Mouse (Mus musculus): Measurements from ENCODE around the gene Cactin. TPM values are rescaled to one million over a fixed set of nuclear protein-coding genes. Genes with fewer than 3 reads are reported as not detected.

The Cactin gene
- 12.4 and 12.9 TPM in 2 replicates for polyA plus RNA-seq (2015; fragmentation: Nextera tagmentation; extraction: Ambion mirVana)

DNA sequence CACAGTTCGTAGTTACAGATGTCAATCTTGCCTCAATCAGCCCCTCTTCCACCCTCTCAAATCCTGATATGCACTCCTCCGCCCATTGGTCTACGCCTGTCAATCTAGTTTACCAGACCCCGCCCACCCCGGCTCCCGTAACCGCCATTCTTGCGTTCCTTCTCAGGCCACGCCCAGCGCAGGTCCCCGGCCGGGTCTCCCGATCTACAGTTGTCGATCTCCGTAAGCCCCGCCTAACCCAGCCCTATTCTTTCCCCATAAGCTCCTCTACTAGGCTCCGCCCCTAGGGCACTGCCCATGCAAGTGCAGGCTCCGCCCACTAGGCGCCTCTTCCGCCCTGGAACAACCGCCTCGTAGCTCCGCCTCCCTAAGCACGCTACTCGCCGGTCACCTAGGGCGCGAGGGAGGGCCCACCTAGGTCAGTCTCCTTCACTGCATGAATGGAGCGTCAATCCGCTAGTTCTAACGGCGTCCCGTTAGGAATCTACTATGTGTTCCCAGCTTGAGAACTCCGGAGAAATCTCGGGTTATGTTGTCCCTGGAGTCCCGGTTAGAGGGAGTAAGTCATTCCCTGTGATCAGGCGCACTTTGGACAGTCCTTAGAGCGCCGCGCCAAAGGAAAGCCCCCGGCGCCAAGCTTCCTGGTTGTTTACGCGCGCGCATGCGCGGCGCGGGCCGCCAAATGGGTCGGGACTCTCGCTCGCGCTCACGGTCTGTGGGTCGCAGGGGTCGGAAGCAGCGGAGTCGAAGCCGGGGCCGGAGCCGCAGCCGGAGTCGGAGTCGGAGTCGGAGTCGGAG, at the start of gene Cactin:
Cactin (plus strand) TSS at position 554 of the 798 bp plus-strand sequence.
- peak; percentile 86 for ATAC-seq
- H3K27ac ChIP-seq (ENCODE audit: low read depth): peak within 1 kb of the TSS; percentile 89
- peak; percentile 48 for TF ChIP-seq CTCF (IDR thresholded peaks at IDR 0.05; ENCODE audit: low read depth)
- peak; percentile 91 for TF ChIP-seq EP300 (IDR thresholded peaks at IDR 0.05; ENCODE audit: low read depth)
- peak within 1 kb of the TSS; percentile 90 for H3K9ac ChIP-seq (replicated peaks)
- peak; percentile 99 for DNase-seq
- WGBS (ENCODE audit: insufficient replicate concordance): under 1% methylated on average over 68 of the region's 68 CpGs
- H3K4me1 ChIP-seq (ENCODE audit: insufficient read depth): peaks cover 39% of the 10 kb centered on the region
- H3K9me3 ChIP-seq (ENCODE audit: low read length): no peaks in the 10 kb centered on the region
- H3K27me3 ChIP-seq (ENCODE audit: insufficient read depth, low read length): no peaks in the 10 kb centered on the region
- peak within 1 kb of the TSS; percentile 88 for H3K4me2 ChIP-seq (ENCODE audit: low read depth, low read length)
- peaks cover 36% of the 10 kb centered on the region for H3K36me3 ChIP-seq (replicated peaks; ENCODE audit: insufficient read depth, low read length)
- peak within 1 kb of the TSS; percentile 75 for H3K4me3 ChIP-seq (ENCODE audit: low read depth, low read length)

DNA sequence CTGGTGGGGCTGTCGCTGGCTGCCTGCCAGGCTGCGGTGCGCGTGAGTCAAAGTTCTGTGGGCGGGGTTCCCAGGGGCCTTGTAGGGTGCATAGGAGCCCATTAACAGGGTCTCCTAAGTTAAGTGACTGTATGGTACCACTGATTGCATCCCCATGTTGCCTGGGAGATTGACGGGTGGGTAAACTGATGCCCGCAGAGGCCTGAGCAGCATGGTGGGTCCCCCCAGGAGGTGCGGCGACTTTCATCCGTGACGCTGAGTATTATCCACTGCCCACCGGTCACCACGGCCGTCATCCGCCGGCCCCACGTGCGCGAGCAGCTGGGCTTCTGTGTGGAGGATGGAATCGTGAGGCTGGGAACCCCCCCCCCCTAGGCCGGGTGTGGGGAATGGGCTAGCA, 48.5 kb upstream of the Cactin start:
- Histone ChIP-seq H3K36me3 (replicated peaks; ENCODE audit: insufficient read depth, low read length) (peaks cover 28% of the 10 kb centered on the region), H3K9me3 (ENCODE audit: low read length) (no peaks in the 10 kb centered on the region), H3K4me3 (ENCODE audit: low read depth, low read length) (no peak overlapping the region), H3K4me2 (ENCODE audit: low read depth, low read length) (no peak overlapping the region), H3K4me1 (ENCODE audit: insufficient read depth) (peaks cover 9% of the 10 kb centered on the region), H3K9ac (replicated peaks) (no peak overlapping the region), H3K27me3 (ENCODE audit: insufficient read depth, low read length) (no peaks in the 10 kb centered on the region), H3K27ac (ENCODE audit: low read depth) (no peak overlapping the region)
- TF ChIP-seq CTCF (IDR thresholded peaks at IDR 0.05; ENCODE audit: low read depth) (no peak), EP300 (IDR thresholded peaks at IDR 0.05; ENCODE audit: low read depth) (no peak)
- DNase-seq (no peak), ATAC-seq (no peak)
- WGBS (ENCODE audit: insufficient replicate concordance): 95% methylated on average over 21 of the region's 21 CpGs

DNA sequence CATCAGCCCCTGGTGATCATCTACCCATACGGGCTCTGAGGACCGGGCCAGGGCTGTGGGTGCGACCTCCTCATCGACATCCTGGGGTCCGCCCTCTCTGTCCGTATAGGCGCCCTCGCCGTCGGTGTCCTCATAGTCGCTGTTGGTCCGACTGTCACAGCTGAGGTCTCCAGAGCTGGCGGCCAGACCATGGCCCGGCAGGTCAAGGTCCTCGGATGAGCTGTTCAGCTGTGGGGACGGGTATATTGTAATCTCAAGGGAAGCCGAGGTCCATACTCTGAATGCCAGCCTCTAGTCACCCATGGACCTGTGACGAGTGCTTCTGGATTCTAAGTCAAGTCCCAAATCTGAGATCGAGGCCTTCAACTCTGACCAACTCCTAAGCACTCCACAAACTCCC, 47.1 kb upstream of the Cactin start:
- 90% methylated on average over 19 of the region's 19 CpGs for WGBS (ENCODE audit: insufficient replicate concordance)
- no peak for ATAC-seq
- DNase-seq: no peak

DNA sequence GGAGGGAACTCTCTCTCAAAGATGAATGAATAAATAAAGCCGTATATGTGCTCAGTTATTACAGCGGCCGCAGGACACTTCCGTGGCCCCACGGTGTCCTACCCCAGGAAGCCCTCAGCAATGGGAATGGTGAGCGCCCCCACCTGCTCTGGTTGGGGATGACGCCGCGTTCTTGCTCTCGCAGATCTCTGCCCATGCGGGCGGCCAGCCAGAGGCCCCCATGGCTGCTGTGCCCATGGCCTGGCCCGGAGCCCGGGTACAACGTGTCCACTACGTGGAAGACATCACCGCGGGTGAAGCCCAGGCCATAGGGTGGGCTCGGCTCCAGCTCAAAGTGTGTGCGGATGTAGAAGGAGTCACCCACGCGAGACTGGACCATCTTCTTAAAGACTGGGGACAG, 43.2 kb upstream of the Cactin start:
- Histone ChIP-seq H3K36me3 (replicated peaks; ENCODE audit: insufficient read depth, low read length) (peaks cover 10% of the 10 kb centered on the region), H3K4me3 (ENCODE audit: low read depth, low read length) (no peak overlapping the region), H3K4me1 (ENCODE audit: insufficient read depth) (no peaks in the 10 kb centered on the region), H3K27me3 (ENCODE audit: insufficient read depth, low read length) (no peaks in the 10 kb centered on the region), H3K4me2 (ENCODE audit: low read depth, low read length) (no peak overlapping the region), H3K9ac (replicated peaks) (no peak overlapping the region), H3K9me3 (ENCODE audit: low read length) (no peaks in the 10 kb centered on the region), H3K27ac (ENCODE audit: low read depth) (no peak overlapping the region)
- ATAC-seq (no peak), DNase-seq (no peak)
- 80% methylated on average over 22 of the region's 22 CpGs for WGBS (ENCODE audit: insufficient replicate concordance)
- TF ChIP-seq CTCF (IDR thresholded peaks at IDR 0.05; ENCODE audit: low read depth) (no peak), EP300 (IDR thresholded peaks at IDR 0.05; ENCODE audit: low read depth) (no peak)

More for the DNA sequence above, 47.1 kb upstream of the Cactin start:
- H3K4me3 ChIP-seq (ENCODE audit: low read depth, low read length): no peak overlapping the region
- H3K4me1 ChIP-seq (ENCODE audit: insufficient read depth): peaks cover 5% of the 10 kb centered on the region; the same call in 1 of the 2 replicates
- H3K27me3 ChIP-seq (ENCODE audit: insufficient read depth, low read length): no peaks in the 10 kb centered on the region
- H3K9ac ChIP-seq (replicated peaks): no peak overlapping the region
- no peak overlapping the region for H3K27ac ChIP-seq (ENCODE audit: low read depth)
- no peak for TF ChIP-seq CTCF (IDR thresholded peaks at IDR 0.05; ENCODE audit: low read depth)
- no peak for TF ChIP-seq EP300 (IDR thresholded peaks at IDR 0.05; ENCODE audit: low read depth)
- H3K9me3 ChIP-seq (ENCODE audit: low read length): no peaks in the 10 kb centered on the region
- H3K4me2 ChIP-seq (ENCODE audit: low read depth, low read length): no peak overlapping the region
- peaks cover 28% of the 10 kb centered on the region for H3K36me3 ChIP-seq (replicated peaks; ENCODE audit: insufficient read depth, low read length)

- no peak overlapping the region for H3K9ac ChIP-seq (replicated peaks)
- H3K4me3 ChIP-seq (ENCODE audit: low read depth, low read length): no peak overlapping the region
- TF ChIP-seq CTCF (IDR thresholded peaks at IDR 0.05; ENCODE audit: low read depth) (no peak), EP300 (IDR thresholded peaks at IDR 0.05; ENCODE audit: low read depth) (no peak)
- no peak for DNase-seq
- no peak for ATAC-seq
- H3K36me3 ChIP-seq (replicated peaks; ENCODE audit: insufficient read depth, low read length): no peaks in the 10 kb centered on the region
- H3K9me3 ChIP-seq (ENCODE audit: low read length): no peaks in the 10 kb centered on the region
- peaks cover 13% of the 10 kb centered on the region for H3K27me3 ChIP-seq (ENCODE audit: insufficient read depth, low read length)
- H3K4me2 ChIP-seq (ENCODE audit: low read depth, low read length): no peak overlapping the region
- 38% methylated on average over 10 of the region's 10 CpGs for WGBS (ENCODE audit: insufficient replicate concordance)
- no peaks in the 10 kb centered on the region for H3K4me1 ChIP-seq (ENCODE audit: insufficient read depth)
- H3K27ac ChIP-seq (ENCODE audit: low read depth): no peak overlapping the region
These were observed 41.4 kb upstream of the Cactin start for GRCm38 (mm10) chr10:81279496-81279895.

DNA sequence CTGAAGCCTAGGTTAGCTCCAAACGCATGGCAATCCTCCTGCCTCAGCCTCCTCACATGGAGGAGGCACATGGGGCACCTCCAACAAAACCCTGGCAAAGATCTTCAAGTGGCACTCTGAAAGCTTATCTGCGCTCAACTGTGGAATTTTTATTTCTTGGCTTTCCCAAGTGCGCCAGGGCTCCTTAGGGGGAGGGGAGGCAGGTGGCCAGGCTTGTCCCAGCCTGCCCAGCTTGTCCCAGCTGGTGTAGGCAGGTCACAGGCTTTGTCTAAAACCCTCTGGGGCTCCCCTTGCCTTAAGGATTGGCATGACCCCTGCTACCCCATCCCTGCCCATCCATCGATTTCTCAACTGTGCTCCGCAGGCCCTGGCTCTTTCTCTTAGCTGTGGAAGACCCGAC, 36.7 kb upstream of the Cactin start:
- peaks cover 9% of the 10 kb centered on the region for H3K4me1 ChIP-seq (ENCODE audit: insufficient read depth)
- ATAC-seq (no peak), DNase-seq (no peak)
- no peak overlapping the region for H3K27ac ChIP-seq (ENCODE audit: low read depth)
- no peaks in the 10 kb centered on the region for H3K36me3 ChIP-seq (replicated peaks; ENCODE audit: insufficient read depth, low read length)
- H3K27me3 ChIP-seq (ENCODE audit: insufficient read depth, low read length): peaks cover 17% of the 10 kb centered on the region
- WGBS (ENCODE audit: insufficient replicate concordance): 70% methylated on average over 6 of the region's 6 CpGs
- no peak overlapping the region for H3K9ac ChIP-seq (replicated peaks)
- no peaks in the 10 kb centered on the region for H3K9me3 ChIP-seq (ENCODE audit: low read length)
- no peak overlapping the region for H3K4me3 ChIP-seq (ENCODE audit: low read depth, low read length)
- H3K4me2 ChIP-seq (ENCODE audit: low read depth, low read length): no peak overlapping the region
- no peak for TF ChIP-seq EP300 (IDR thresholded peaks at IDR 0.05; ENCODE audit: low read depth)
- TF ChIP-seq CTCF (IDR thresholded peaks at IDR 0.05; ENCODE audit: low read depth): no peak
